Mouse (Mus musculus): ENCODE results near the gene Uqcrfs1.

Gene Uqcrfs1

DNA sequence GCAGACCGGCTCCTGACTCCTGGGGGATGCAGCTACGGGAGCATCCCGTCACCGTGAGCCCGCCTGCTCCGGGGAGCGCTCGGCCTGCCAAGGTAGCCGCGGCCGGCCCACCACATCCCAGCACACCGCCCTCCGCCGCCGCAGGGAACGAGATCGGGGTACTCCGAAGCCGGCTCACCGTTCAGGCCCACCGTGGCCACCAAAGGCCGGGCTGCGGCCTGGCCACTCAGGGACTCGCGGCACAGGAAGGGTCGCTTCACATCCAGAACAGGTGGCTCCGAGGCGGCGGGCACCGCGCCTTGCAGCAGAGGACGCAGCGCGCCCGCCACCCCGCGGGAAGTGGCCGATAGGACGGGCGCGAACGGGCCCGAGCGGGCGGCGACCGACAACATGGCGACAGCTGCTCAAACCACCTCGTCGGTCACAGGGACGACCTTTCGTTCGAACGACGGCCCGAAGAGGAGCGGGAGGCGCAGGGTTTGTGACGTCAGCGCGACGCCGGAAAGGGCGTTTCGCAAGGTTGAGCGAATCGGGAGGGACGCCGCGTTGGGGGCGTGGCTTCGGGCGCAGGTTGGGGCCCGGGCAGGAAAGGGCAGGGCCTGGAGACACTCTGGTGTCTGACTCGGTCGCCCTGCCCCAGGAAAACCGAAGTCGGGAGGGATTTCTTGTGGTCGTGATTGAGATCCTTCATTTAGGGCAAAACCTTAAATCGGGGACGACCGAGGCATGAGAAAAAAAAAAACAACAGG, at the start of gene Uqcrfs1:
Uqcrfs1 (minus strand) TSS at position 507 of the 749 bp plus-strand sequence.
- DNase-seq (ENCODE audit: low read depth, low spot score) = peak; percentile 88

DNA sequence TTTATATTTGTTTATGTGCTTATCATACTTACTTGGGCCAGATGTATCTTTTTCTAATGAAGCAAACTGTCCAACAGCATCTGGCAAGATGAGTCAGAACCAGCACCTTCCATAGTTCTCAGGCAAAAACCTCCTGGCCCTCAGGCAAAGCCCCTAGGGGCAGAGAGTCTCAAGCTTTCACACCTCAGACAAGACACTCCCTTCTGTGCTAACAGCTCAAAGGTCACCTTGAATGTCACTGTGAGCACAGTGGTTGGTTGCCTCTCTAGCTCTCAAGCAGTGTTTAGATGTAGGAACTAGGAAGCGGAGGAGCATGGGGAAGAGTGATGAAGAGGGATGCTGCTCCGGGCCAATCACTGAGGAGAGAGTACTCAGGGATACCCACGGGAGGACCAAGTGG, 40.6 kb upstream of the Uqcrfs1 start:
- no peak for DNase-seq (ENCODE audit: low read depth, low spot score)

- no peak for DNase-seq (ENCODE audit: low read depth, low spot score)
Measured at GRCm38 (mm10) chr13:30582541-30582940, 37.4 kb upstream of the Uqcrfs1 start.

DNA sequence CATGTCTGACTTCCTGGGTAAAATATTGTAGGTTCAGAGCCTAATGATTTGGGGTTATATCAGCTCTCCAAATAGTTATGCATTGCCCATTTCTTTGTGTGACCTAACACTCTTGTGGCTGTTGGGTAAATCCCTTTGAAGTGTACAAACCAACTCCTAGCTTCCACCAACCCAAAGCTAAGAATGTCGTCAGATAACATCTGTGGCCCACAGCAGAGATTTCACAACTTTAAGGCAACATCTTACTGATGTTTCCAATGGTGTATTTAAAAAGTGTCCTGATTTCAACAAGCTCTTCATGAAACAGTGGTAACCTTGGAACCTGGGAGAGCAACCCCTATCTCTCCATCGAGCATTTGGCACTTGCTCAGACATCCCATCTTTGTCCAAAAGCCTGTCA, 33.6 kb upstream of the Uqcrfs1 start:
- DNase-seq (ENCODE audit: low read depth, low spot score) = no peak

GRCm38 (mm10) chr13:30576819-30577218, 31.7 kb upstream of the Uqcrfs1 start:
- DNase-seq (ENCODE audit: low read depth, low spot score) = no peak

- DNase-seq (ENCODE audit: low read depth, low spot score) = no peak
Measured at GRCm38 (mm10) chr13:30572971-30573370, 27.8 kb upstream of the Uqcrfs1 start.

DNA sequence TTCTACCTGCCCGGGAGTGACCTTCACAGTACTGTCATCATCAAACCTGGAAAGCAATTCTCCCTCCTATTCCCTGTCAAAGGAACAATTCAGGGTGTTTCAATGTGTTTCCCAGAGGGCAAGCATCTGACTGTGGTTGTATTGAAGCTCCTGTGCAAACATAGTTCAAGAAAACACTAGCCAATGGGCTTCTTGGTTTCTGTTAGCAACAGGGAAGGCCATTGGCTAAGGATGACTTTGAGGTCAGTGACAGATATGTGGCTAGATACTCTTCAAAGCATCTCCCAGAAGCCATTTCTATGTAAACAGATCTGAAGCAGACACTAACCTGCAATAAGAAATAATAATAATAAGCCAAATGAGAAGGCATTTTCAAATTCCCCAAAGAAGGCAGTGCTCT, 25.0 kb upstream of the Uqcrfs1 start:
- no peak for DNase-seq (ENCODE audit: low read depth, low spot score)

GRCm38 (mm10) chr13:30567571-30567970, 22.4 kb upstream of the Uqcrfs1 start:
- no peak for DNase-seq (ENCODE audit: low read depth, low spot score)

GRCm38 (mm10) chr13:30566767-30567166, 21.6 kb upstream of the Uqcrfs1 start:
- no peak for DNase-seq (ENCODE audit: low read depth, low spot score)

- no peak for DNase-seq (ENCODE audit: low read depth, low spot score)
Measured at GRCm38 (mm10) chr13:30560603-30561002, 15.4 kb upstream of the Uqcrfs1 start.

- no peak for DNase-seq (ENCODE audit: low read depth, low spot score)
Measured at GRCm38 (mm10) chr13:30560052-30560451, 14.9 kb upstream of the Uqcrfs1 start.

- DNase-seq (ENCODE audit: low read depth, low spot score) = no peak
Measured at GRCm38 (mm10) chr13:30557751-30558150, 12.6 kb upstream of the Uqcrfs1 start.

DNA sequence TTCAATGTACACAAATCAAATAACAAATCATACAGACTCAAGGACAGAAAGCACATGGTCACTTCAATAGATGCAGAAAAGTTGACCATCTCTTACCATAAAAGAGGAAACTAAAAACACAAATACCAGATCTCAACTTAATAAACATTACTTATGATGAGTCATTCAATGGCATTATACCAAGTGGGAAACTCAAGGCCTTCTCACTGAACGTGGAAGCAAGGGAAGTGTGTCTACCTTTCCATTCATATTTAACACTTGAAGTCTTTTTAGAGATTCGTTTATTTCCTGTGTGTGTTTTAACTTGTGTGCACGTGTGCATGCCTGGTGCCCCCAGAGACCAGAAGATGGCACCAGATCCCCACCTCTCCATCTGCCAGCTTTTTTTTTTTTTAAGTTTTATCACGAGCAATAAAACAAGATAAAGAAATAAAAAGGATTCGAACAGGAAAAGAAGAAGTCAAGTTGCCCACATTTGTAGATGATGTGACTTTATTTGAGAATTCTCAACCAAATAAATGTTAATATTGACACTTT, 8.0 kb upstream of the Uqcrfs1 start:
- DNase-seq (ENCODE audit: low read depth, low spot score) = no peak

DNA sequence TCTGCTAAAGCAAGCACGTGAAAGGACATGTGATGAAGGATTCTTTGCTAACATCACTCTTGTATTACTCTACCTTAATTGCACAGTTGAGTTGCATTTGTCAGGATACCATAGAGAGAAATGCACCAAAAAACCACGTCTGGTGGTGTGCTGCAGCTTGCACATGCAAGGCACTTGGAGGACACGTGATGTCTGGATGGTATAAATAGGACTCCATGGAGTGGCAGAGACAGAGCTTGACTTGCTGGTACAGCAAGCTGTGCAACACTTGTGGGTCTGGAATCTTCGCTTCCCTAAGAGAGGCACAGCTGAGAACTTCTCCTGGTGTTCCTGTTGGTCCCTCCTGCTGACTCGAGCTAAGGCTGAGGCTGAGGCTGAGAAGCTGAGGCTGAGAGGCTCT, 4.2 kb upstream of the Uqcrfs1 start:
- no peak for DNase-seq (ENCODE audit: low read depth, low spot score)

- no peak for DNase-seq (ENCODE audit: low read depth, low spot score)
Measured at GRCm38 (mm10) chr13:30548835-30549234, 3.7 kb upstream of the Uqcrfs1 start.

DNA sequence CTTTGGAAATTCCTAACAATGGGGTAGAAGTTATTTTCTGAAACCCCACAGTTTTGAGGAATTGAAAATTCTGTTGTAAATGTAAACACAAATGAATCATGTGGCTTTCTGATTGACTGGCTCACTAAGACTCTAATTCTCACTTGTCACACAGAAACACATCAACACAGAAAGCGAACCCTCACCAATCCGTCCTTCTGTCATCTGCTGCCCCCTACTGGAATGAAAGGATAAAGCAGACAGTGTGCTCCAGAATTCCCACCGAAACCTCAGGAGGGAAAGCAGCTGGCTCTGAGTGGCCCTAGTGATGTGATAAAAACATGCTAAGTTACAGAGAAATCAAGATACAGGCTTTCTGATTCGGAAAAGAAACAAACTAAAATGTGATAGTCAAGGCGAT, 14.4 kb downstream of the Uqcrfs1 start:
- no peak for DNase-seq (ENCODE audit: low read depth, low spot score)

DNA sequence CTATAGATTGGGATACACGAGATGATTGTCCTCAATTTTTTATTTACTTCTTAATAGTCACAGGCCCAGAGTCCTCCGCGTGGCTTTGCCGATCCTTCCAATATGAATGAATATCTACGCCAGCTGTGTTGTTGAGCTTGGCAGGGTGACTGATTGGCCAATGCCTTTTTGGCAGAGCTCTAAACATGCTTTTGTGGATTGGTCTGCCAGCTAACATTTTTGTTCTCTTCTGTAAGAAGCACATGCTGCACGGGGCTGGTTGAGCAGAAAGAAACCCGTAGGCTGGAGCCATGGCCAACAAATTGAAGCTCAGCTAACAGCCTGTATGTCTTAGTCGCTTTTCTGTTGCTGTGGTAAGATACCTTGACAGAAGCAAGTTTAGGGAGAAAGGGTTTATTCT, 20.2 kb downstream of the Uqcrfs1 start:
- no peak for DNase-seq (ENCODE audit: low read depth, low spot score)

DNA sequence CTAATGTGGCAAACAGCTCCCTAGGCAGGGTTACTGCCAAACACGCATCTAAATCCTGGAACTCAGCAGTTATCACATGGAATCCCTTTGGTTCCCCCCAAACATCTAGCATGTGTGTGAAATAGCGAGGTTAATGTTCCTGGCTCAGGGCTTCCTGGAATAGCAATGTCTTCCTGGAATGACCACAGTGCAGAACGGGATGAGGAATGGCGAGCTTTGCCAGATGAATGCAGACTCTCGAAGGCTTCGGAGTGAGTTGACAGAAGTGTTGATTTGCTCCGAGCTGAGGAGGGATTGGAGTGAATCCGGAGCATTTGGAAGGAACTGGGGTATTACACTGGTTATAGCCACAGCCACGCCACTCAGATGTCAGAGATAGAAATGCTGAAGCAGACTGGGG, 21.2 kb downstream of the Uqcrfs1 start:
- DNase-seq (ENCODE audit: low read depth, low spot score) = no peak

DNA sequence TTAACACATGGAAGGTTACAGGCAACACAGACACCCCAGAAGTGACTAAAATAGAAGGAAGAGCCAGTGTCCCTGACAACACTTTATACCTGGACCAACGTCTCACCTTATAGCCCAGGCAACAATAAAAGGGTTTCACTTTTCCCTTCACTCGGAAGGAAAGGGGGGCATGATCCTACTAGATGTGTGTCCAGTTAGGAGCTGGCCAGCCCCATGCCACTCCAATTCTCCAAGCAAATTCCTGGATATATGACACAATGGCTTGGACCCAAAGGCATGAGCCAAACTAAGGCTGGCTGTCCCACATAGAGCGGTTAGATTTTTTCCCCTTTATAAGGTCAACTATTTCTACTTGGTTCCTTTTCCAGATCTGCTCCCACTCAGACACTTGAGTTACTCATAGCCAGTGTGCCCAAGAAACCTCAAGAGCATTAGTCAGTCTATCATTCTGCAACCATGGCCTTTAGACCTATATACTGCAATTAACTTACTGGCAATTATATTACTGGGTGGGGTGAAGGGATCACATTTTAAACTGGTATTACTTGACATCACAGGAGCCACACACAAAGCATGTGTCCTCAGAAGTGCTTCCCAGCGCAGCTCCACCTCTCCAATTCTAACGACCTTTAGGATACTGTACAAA, 21.8 kb downstream of the Uqcrfs1 start:
- no peak for DNase-seq (ENCODE audit: low read depth, low spot score)

GRCm38 (mm10) chr13:30521282-30521902, 23.8 kb downstream of the Uqcrfs1 start:
- no peak for DNase-seq (ENCODE audit: low read depth, low spot score)

- DNase-seq (ENCODE audit: low read depth, low spot score) = no peak
Measured at GRCm38 (mm10) chr13:30518191-30518590, 27.0 kb downstream of the Uqcrfs1 start.

GRCm38 (mm10) chr13:30507651-30508050, 37.5 kb downstream of the Uqcrfs1 start:
- no peak for DNase-seq (ENCODE audit: low read depth, low spot score)
